Mouse (Mus musculus): Measurements from ENCODE around the gene Slfn8.
"Not testable (repeated sequence)": the region's sequence is repeated elsewhere in the genome, so short reads cannot be mapped to it uniquely, and the experiment has no call there.

The Slfn8 gene

GRCm38 (mm10) chr11:82991469-82992166 is 29.0 kb downstream of the Slfn8 start, which contains the start of gene Slfn9:
Gene Slfn9 (minus strand): TSS chr11:82991830.
- DNase-seq (ENCODE audit: low spot score), result peak; percentile 15

GRCm38 (mm10) chr11:82990612-82991385 is 29.8 kb downstream of the Slfn8 start:
- peak; percentile 23 for DNase-seq (ENCODE audit: low spot score)

GRCm38 (mm10) chr11:82989357-82989756 is 31.3 kb downstream of the Slfn8 start:
- DNase-seq (ENCODE audit: low spot score), result no peak

- no peak for DNase-seq (ENCODE audit: low spot score)
Measured at GRCm38 (mm10) chr11:82987621-82988020, 33.0 kb downstream of the Slfn8 start.

- no peak for DNase-seq (ENCODE audit: low spot score)
Measured at GRCm38 (mm10) chr11:82983193-82983592, 37.4 kb downstream of the Slfn8 start.

- DNase-seq (ENCODE audit: low spot score), result not testable (repeated sequence)
Measured at GRCm38 (mm10) chr11:82982409-82982808, 38.2 kb downstream of the Slfn8 start.

GRCm38 (mm10) chr11:82973916-82974315 is 46.7 kb downstream of the Slfn8 start:
- no peak for DNase-seq (ENCODE audit: low spot score)

GRCm38 (mm10) chr11:82971590-82971974 is 49.0 kb downstream of the Slfn8 start:
- no peak for DNase-seq (ENCODE audit: low spot score)

GRCm38 (mm10) chr11:82970712-82971589 is 49.7 kb downstream of the Slfn8 start:
- peak; percentile 18 for DNase-seq (ENCODE audit: low spot score)

GRCm38 (mm10) chr11:82962215-82962614 is 58.4 kb downstream of the Slfn8 start:
- no peak for DNase-seq (ENCODE audit: low spot score)

- DNase-seq (ENCODE audit: low spot score), result no peak
Measured at GRCm38 (mm10) chr11:82961743-82962142, 58.9 kb downstream of the Slfn8 start.

- DNase-seq (ENCODE audit: low spot score), result no peak
Measured at GRCm38 (mm10) chr11:82959613-82960012, 61.0 kb downstream of the Slfn8 start.

GRCm38 (mm10) chr11:82956925-82957324 is 63.7 kb downstream of the Slfn8 start:
- DNase-seq (ENCODE audit: low spot score), result no peak

GRCm38 (mm10) chr11:82954631-82955030 is 66.0 kb downstream of the Slfn8 start:
- DNase-seq (ENCODE audit: low spot score), result no peak

- DNase-seq (ENCODE audit: low spot score), result no peak
Measured at GRCm38 (mm10) chr11:82952612-82953542, 67.7 kb downstream of the Slfn8 start.

Data from yolk sac, embryonic 10.5 days (tissue).